Mouse (Mus musculus) CH12.LX (cell line): ENCODE measurements at regions not wholly inside any gene's neighbourhood (a gene's known extent, or its start where the extent isn't known, plus 50 kb on each side); places are given as distances from the start of the nearest gene placed in this dataset.
A peak's percentile ranks its signal among the peaks of the same experiment; 100 is the strongest.

Experiments
- DNase-seq: peaks from one replicate; pipeline ENCODE4 v3.0.0-alpha.2; 2013; ENCODE audit errors: extremely low read depth
- H3K27ac ChIP-seq: 2 replicates; pipeline ENCODE4 v1.5.1; 2012; ENCODE audit warnings: low read depth, mild to moderate bottlenecking, control low read depth, moderate library complexity; ENCODE audit not compliant: insufficient read depth
- H3K27me3 ChIP-seq: replicated peaks from 2 replicates; pipeline ENCODE3; 2012; ENCODE audit warnings: inconsistent platforms
- H3K36me3 ChIP-seq, 2 experiments: replicated peaks in 1 of 2; 2 replicates each; pipeline versions ENCODE3 to v1.6.1; 2012; ENCODE audit warnings: inconsistent platforms in 1 of 2, low read length in 1 of 2, mild to moderate bottlenecking in 1 of 2, mixed read lengths in 1 of 2, moderate library complexity in 1 of 2; ENCODE audit not compliant: control insufficient read depth in 1 of 2, insufficient read depth in 1 of 2
- H3K4me1 ChIP-seq, 2 experiments: 2 replicates each; pipeline ENCODE4 v1.6.1; 2012; ENCODE audit warnings: inconsistent platforms in 1 of 2, moderate library complexity in 1 of 2; ENCODE audit not compliant: insufficient read depth in 2 of 2, control insufficient read depth in 1 of 2
- H3K4me2 ChIP-seq: 2 replicates; pipeline ENCODE4 v1.6.1; 2012; ENCODE audit warnings: low read depth, mild to moderate bottlenecking, control low read depth; ENCODE audit not compliant: poor library complexity, insufficient read depth, severe bottlenecking
- H3K4me3 ChIP-seq, 3 experiments: fragments of 150-350 bp in 1 of 3; sonication (generic) in 1 of 3; replicated peaks in 1 of 3; 2 replicates each; pipeline versions ENCODE3 to v1.5.1; 2011 to 2012; ENCODE audit warnings: low read depth in 2 of 3, low read length in 2 of 3, mild to moderate bottlenecking in 2 of 3, moderate library complexity in 2 of 3, control low read depth in 1 of 3, improper control_type of control experiment in 1 of 3, inconsistent platforms in 1 of 3, mixed read lengths in 1 of 3; ENCODE audit not compliant: poor library complexity in 1 of 3
- H3K79me2 ChIP-seq: replicated peaks from 2 replicates; pipeline ENCODE4 v1.6.1; 2012; ENCODE audit warnings: mild to moderate bottlenecking, moderate library complexity; ENCODE audit not compliant: control insufficient read depth, poor library complexity, insufficient read depth, severe bottlenecking; ENCODE audit errors: extremely low read depth
- H3K9ac ChIP-seq: 2 replicates; pipeline ENCODE4 v1.6.1; 2012; ENCODE audit warnings: low read depth, mild to moderate bottlenecking, control low read depth, moderate library complexity; ENCODE audit not compliant: insufficient read depth
- H3K9me3 ChIP-seq: replicated peaks from 2 replicates; pipeline ENCODE3; 2012; ENCODE audit warnings: low read length, inconsistent platforms, mixed read lengths
- BHLHE40 ChIP-seq: IDR thresholded peaks from 2 replicates; pipeline ENCODE4 v1.6.1; 2011; ENCODE audit warnings: mild to moderate bottlenecking, low read depth, low read length, improper control_type of control experiment
- CHD2 ChIP-seq: IDR thresholded peaks from 2 replicates; pipeline ENCODE4 v1.6.1; 2011; ENCODE audit warnings: low read length, improper control_type of control experiment
- CTCF ChIP-seq, 2 experiments: IDR thresholded peaks in 1 of 2; conservative IDR thresholded peaks in 1 of 2; 2 replicates each; pipeline ENCODE4 v1.5.1; 2011 to 2012; ENCODE audit warnings: low read depth in 2 of 2, low read length in 2 of 2, improper control_type of control experiment in 1 of 2, inconsistent platforms in 1 of 2, mild to moderate bottlenecking in 1 of 2, moderate library complexity in 1 of 2
- ELF1 ChIP-seq: IDR thresholded peaks from 2 replicates; pipeline ENCODE4 v1.6.1; 2014; ENCODE audit warnings: low read depth, mild to moderate bottlenecking, inconsistent platforms, low read length, improper control_type of control experiment
- EP300 ChIP-seq: IDR thresholded peaks from 2 replicates; pipeline ENCODE4 v1.6.1; 2011; ENCODE audit warnings: low read length, improper control_type of control experiment
- ETS1 ChIP-seq: conservative IDR thresholded peaks from 2 replicates; pipeline ENCODE4 v1.6.1; 2012; ENCODE audit warnings: low read depth, mild to moderate bottlenecking, inconsistent platforms, low read length, improper control_type of control experiment, moderate library complexity
- IRF4 ChIP-seq: IDR thresholded peaks from 2 replicates; pipeline ENCODE4 v1.6.1; 2014; ENCODE audit warnings: low read depth, mild to moderate bottlenecking, inconsistent platforms, low read length, improper control_type of control experiment
- JUN ChIP-seq: IDR thresholded peaks from 2 replicates; pipeline ENCODE4 v1.6.1; 2011; ENCODE audit warnings: low read depth, mild to moderate bottlenecking, low read length, improper control_type of control experiment, moderate library complexity; ENCODE audit not compliant: insufficient read depth
- MAFK ChIP-seq: IDR thresholded peaks from 2 replicates; pipeline ENCODE4 v1.6.1; 2011; ENCODE audit warnings: low read length, improper control_type of control experiment; ENCODE audit not compliant: insufficient replicate concordance
- MAX ChIP-seq: IDR thresholded peaks from 2 replicates; pipeline ENCODE4 v1.6.1; 2011; ENCODE audit warnings: low read length, improper control_type of control experiment
- MAZ ChIP-seq: IDR thresholded peaks from 2 replicates; pipeline ENCODE4 v1.6.1; 2012; ENCODE audit warnings: low read depth, mild to moderate bottlenecking, inconsistent platforms, low read length, improper control_type of control experiment, moderate library complexity
- MXI1 ChIP-seq: IDR thresholded peaks from 2 replicates; pipeline ENCODE4 v1.6.1; 2011; ENCODE audit warnings: mild to moderate bottlenecking, low read depth, low read length, improper control_type of control experiment
- MYC ChIP-seq: IDR thresholded peaks from 2 replicates; pipeline ENCODE4 v1.6.1; 2011; ENCODE audit warnings: low read depth, mild to moderate bottlenecking, improper control_type of control experiment, low read length
- NELFE ChIP-seq: IDR thresholded peaks from 2 replicates; pipeline ENCODE4 v1.6.1; 2011; ENCODE audit warnings: low read depth, low read length, improper control_type of control experiment
- NRF1 ChIP-seq: IDR thresholded peaks from 2 replicates; pipeline ENCODE4 v1.6.1; 2014; ENCODE audit warnings: low read depth, mild to moderate bottlenecking, inconsistent platforms, low read length, improper control_type of control experiment, moderate library complexity
- POLR2AphosphoS2 ChIP-seq: IDR thresholded peaks from 2 replicates; pipeline ENCODE4 v1.6.1; 2011; ENCODE audit warnings: low read depth, low read length, improper control_type of control experiment
- SIN3A ChIP-seq: IDR thresholded peaks from 2 replicates; pipeline ENCODE4 v1.6.1; 2012; ENCODE audit warnings: low read length, improper control_type of control experiment, inconsistent platforms
- TBP ChIP-seq: conservative IDR thresholded peaks from 2 replicates; pipeline ENCODE4 v1.6.1; 2011; ENCODE audit warnings: low read depth, low read length, improper control_type of control experiment
- UBTF ChIP-seq: IDR thresholded peaks from 2 replicates; pipeline ENCODE4 v1.6.1; 2012; ENCODE audit warnings: low read depth, mild to moderate bottlenecking, inconsistent platforms, low read length, improper control_type of control experiment, moderate library complexity
- dilution Hi-C: fragments of 300-500 bp; cut with MboI; formaldehyde crosslinking; loops from 2 replicates; pipeline ENCODE4 v1.14.3; 2020; ENCODE audit warnings: low sequenced_read_pairs; ENCODE audit not compliant: extremely low pct_unique_long_range_greater_than_20kb, extremely low pct_ligation_motif_present
- in situ Hi-C: fragments of 300-500 bp; cut with MboI; formaldehyde crosslinking; loops from 3 replicates; pipeline ENCODE4 v1.14.3; 2019; ENCODE audit warnings: low sequenced_read_pairs, low pct_ligation_motif_present, low pct_unique_long_range_greater_than_20kb, mixed read lengths

DNA sequence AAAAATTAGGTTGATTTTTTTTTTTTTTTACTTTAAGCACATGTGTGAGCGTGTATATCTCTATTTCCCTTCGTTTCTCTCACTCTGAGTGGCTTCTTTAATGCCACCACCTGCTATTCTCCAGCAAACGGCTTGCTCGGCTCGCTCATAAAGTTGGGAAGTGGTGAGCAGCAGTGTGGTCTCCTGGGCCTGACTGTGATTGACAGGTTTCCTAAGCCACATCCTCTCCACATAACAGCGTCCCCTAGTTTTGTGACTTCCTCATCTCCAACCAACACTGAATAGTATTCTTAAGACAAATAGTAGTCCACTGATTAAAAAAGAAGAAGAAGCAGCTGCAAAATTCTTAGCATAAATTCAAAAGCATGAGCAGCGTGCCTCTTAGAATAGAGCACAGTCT, 145.7 kb upstream of the Gpc5 start:
- no peaks in the 10 kb centered on the region for H3K9me3 ChIP-seq
- H3K27me3 ChIP-seq: no peaks in the 10 kb centered on the region
- no peak for TF ChIP-seq ETS1
- TF ChIP-seq CHD2: no peak
- no peak for TF ChIP-seq MXI1
- TF ChIP-seq NRF1: no peak
- no peak for TF ChIP-seq CTCF (conservative IDR thresholded peaks at IDR 0.05 in 1 of 2, IDR thresholded peaks at IDR 0.05 in 1 of 2; ENCODE audit: low read depth in 2 of 2, low read length in 2 of 2)
- TF ChIP-seq MAX: no peak
- no peak for TF ChIP-seq MAFK
- no peak for TF ChIP-seq BHLHE40
- in situ Hi-C loops: no loop called here
- peaks cover 2 to 27% of the 10 kb centered on the region in 2 experiments for H3K4me1 ChIP-seq
- H3K27ac ChIP-seq: no peak overlapping the region
- DNase-seq: peak; percentile 34
- dilution Hi-C loops: no loop called here
- H3K4me3 ChIP-seq: no peak overlapping the region
- H3K9ac ChIP-seq: no peak overlapping the region
- no peaks in the 10 kb centered on the region for H3K79me2 ChIP-seq
- H3K4me2 ChIP-seq: no peak overlapping the region
- H3K36me3 ChIP-seq: no peaks in the 10 kb centered on the region

DNA sequence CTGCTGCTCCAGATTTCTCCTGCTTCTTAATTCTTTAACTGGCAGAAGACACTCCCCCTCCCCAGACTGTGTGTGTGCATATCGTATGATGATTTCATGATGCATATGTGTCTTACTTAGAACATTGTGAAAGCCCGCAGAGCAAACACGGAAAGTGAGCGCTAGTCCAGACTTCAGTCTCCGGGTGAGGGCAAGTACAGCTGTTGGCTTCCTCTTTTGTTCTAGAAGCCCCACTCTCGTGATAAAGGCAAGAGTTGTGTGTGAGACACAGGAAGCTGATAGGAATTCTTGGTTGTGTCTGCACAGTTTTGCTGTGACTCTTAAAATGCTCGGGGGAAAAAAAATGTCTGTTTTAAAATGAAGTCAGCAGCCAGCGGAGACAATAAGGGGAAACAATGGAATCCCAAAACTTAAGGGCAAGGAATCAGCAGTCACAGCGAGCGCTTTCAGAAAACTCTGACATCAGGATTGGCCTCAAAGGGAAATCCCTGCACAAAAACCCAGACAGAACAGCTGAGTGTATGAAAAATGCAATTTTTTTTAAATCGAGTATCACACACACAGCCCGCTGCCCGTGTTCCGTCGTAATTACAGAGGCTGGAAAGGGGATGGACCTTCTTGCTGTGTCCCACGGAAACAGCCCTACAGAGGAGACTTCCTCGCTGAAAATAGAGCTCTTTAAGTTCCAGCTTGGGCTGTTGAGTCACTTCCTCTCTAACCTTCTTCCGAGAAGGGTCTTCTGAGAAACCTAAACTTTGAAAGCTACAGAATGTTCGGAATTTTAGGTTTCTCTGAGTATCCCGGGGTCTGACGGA, 143.5 kb upstream of the Gpc5 start:
- in situ Hi-C loops: no loop called here
- no peak overlapping the region for H3K9ac ChIP-seq
- no peaks in the 10 kb centered on the region for H3K79me2 ChIP-seq
- no peak overlapping the region for H3K27ac ChIP-seq
- no peaks in the 10 kb centered on the region for H3K27me3 ChIP-seq
- DNase-seq: peak; percentile 29
- no peaks in the 10 kb centered on the region for H3K36me3 ChIP-seq
- dilution Hi-C loops: no loop called here
- no peak overlapping the region for H3K4me3 ChIP-seq
- H3K4me1 ChIP-seq: peaks cover 2 to 34% of the 10 kb centered on the region in 2 experiments
- H3K4me2 ChIP-seq: peak overlapping the region; percentile 45
- no peaks in the 10 kb centered on the region for H3K9me3 ChIP-seq
- TF ChIP-seq BHLHE40: peak; percentile 36
- no peak for TF ChIP-seq MAFK
- TF ChIP-seq, all 38 proteins: peak for 1

GRCm38 (mm10) chr14:114949156-114949496, 142.9 kb upstream of the Gpc5 start:
- in situ Hi-C loops: no loop called here
- Histone ChIP-seq H3K4me1 (peaks cover 2 to 34% of the 10 kb centered on the region in 2 experiments), H3K9me3 (no peaks in the 10 kb centered on the region), H3K4me2 (no peak overlapping the region), H3K9ac (no peak overlapping the region), H3K4me3 (no peak overlapping the region), H3K36me3 (no peaks in the 10 kb centered on the region), H3K27ac (no peak overlapping the region), H3K27me3 (no peaks in the 10 kb centered on the region)
- DNase-seq: no peak
- TF ChIP-seq MXI1: no peak
- TF ChIP-seq POLR2AphosphoS2: no peak
- no peak for TF ChIP-seq NELFE
- TF ChIP-seq ELF1: no peak
- no peak for TF ChIP-seq JUN
- TF ChIP-seq BHLHE40: no peak
- TF ChIP-seq NRF1: no peak
- TF ChIP-seq UBTF: no peak
- no peak for TF ChIP-seq TBP
- no peak for TF ChIP-seq EP300
- TF ChIP-seq IRF4: no peak
- TF ChIP-seq MAX: no peak
- TF ChIP-seq SIN3A: no peak
- TF ChIP-seq MAZ: no peak
- TF ChIP-seq MYC: no peak
- TF ChIP-seq, all 38 proteins: peak for 0
- no peaks in the 10 kb centered on the region for H3K79me2 ChIP-seq
- dilution Hi-C loops: no loop called here
